Mouse (Mus musculus) c-Kit-negative CD71-positive TER-119-positive erythroid progenitor cells, embryonic 14.5 days (primary cell): Measurements from ENCODE around the gene Znrf3.

Source experiments
- DNase-seq: peaks from one replicate; pipeline ENCODE4 v3.0.0-alpha.2; 2013; ENCODE audit warnings: low read depth, low spot score

Znrf3 gene

GRCm38 (mm10) chr11:5442590-5443021 lies 2.0 kb downstream of the Znrf3 start:
- DNase-seq: no peak

- DNase-seq: no peak
Observed at GRCm38 (mm10) chr11:5437646-5438045, 7.0 kb downstream of the Znrf3 start.

GRCm38 (mm10) chr11:5436988-5437387 lies 7.7 kb downstream of the Znrf3 start:
- no peak for DNase-seq

DNA sequence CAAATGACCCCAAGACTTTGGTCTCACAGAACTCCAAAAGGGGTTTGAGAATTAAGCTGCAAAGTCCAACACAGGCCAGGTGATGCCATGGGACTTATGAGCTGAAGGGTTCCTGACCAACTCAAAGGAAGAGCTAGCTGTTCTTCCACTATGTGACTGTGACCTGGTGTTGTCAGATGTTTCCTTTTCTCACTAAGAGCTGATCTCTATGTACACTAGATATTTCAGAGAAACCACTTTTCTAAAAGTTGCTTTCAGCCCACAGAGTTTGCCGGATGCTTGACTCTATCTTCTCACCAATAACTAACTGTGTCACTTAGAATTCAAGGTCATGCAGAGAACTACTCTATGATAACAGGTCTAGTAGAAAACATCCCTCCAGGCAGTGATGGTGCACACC lies 9.2 kb downstream of the Znrf3 start:
- no peak for DNase-seq

DNA sequence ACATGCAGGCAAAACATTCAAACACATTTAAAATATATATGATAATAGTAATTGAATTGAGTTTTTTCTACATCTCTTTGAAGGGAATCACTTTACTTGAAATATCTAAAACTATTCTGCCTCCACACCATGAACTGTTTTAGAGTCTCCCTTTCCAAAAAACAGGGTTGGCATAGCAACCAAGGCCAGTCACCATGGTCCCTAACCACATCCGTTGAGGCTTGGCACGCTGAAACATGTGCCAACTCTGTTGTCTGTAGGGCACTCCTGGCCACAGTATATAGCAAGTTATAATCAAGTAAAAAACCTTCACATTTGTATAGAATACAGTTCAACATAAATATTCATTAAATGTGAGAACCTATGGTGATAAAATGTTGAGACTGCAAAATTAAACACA lies 12.3 kb downstream of the Znrf3 start:
- no peak for DNase-seq

DNA sequence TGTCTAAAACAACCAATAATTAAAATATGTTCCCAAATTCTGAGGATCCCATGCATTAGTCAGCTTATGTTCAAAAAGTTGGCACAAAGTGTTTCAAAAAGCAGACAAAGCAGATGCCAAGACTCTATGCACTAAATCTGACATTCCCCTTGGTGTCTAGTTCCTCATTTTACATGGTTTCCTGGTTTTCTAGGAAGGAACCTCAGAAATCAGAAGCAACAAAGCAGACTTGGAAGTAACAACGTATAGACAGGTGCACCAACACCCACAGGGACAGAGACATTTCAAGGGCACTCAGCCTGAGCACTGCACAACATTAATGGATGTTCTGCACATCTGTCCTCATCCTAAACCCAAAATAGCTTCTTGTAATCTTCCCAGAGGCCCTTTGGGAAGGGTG lies 13.8 kb downstream of the Znrf3 start:
- DNase-seq: no peak

DNA sequence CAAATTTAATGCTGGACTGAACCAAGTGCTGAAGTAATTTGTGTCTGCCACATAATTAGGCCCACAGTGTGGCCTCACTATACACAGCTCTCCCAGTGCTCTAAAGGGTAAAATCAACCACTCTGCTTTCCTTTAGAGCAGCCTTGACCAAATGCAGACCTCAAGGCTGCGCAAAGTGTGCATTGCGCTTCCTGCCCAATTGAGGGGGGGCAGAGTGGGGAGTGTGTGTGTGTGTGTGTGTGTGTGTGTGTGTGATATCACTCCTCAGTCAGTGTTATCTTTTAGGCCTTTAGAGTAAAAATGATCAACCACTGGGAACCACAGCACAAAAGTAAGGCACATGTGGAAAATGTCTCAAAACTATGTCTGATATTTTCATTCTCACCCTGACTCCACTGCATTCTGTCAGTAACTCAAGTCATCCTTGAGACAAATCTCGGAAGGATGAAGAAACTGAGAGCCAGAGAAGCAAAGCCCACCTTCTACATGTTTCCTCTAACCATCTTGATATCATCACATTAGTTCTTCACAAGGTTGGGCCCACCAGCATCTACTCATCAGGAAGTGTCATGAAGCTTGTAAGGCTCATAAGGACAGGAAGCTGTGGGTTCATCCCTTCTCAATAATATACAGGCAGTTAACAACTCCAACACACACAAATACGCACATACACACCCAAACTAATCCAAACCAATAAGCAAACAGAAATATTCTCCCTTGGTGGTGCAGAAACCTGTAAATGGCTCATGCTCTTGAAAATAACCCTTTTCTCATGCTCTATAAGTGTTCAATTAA lies 15.1 kb downstream of the Znrf3 start:
- no peak for DNase-seq

DNA sequence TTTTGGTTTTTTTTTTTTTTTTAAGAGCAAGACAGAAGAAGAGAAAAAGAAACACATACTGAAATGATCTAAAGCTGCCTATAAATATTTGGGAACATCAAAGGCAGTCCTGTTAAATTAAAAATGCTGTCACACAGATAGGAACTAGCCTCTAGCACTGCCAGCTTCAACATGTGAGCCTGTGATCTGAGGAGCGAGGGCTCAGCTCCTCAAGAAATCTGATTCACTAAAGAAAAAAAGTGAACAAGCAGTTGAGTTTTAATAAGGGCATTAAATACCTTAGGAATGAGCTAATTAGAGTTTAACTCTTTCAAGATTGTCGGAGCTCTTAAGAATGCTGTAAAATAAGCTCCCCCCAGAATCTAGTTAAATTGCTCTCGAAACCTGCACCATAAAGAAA lies 17.4 kb downstream of the Znrf3 start:
- no peak for DNase-seq

GRCm38 (mm10) chr11:5426317-5426716 lies 18.3 kb downstream of the Znrf3 start:
- DNase-seq: no peak

- DNase-seq: no peak
Observed at GRCm38 (mm10) chr11:5425106-5425505, 19.5 kb downstream of the Znrf3 start.

DNA sequence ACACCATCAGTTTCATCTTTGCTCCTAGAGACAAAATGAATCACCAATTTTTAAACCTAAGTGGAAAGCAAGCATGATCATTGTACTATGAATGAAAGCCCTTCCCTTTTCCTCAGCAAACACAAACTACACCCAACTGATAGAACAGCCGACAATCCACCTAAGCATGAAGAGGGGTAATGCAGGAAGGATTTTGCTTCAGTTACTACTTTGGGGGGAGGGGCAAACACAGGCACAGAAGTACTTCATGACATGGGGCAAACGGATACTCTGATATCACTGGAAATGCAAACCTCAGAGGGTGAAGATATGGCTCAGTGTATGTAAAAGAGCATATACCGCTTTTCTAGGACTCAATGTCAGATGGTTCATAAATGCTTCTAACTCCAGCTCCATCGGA lies 20.5 kb downstream of the Znrf3 start:
- no peak for DNase-seq

- DNase-seq: no peak
Observed at GRCm38 (mm10) chr11:5423000-5423399, 21.6 kb downstream of the Znrf3 start.

GRCm38 (mm10) chr11:5422252-5422636 lies 22.4 kb downstream of the Znrf3 start:
- no peak for DNase-seq

GRCm38 (mm10) chr11:5421506-5422251 lies 23.0 kb downstream of the Znrf3 start:
- no peak for DNase-seq

DNA sequence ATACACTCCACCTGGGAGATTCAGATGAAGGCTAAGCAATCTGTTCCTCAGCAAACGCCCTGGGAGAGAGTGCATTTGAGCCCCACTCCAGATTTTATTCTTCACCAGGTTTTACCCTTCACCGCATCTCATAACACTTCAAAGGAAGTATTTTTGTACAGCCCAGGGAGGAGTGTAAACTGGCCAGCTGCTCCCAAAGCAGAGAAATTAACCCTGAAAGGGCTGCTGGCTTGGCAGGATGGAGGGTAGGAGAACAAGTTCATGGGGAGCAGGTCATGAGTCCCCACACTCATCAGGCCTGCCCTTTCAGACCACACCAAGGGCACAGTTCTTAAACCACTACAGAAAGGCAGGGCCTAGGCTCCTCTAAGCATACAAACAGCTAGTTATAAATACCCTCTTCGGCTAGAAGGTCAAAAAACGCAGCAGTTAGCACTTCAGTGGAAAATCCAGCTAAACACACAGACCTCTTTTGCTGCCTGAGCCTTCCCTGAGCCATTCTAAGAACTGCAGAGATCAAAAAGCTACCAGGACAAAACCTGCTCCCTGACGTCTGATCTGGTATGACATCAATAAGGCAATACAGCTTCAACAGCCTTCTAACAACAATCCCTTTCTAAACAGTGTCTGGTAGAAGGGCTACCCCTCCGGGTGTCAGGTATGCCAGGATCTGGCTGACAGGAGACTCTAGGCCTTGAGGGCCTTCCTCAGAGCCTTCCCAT lies 28.9 kb downstream of the Znrf3 start:
- DNase-seq: no peak

- no peak for DNase-seq
Observed at GRCm38 (mm10) chr11:5414856-5415616, 29.6 kb downstream of the Znrf3 start.

DNA sequence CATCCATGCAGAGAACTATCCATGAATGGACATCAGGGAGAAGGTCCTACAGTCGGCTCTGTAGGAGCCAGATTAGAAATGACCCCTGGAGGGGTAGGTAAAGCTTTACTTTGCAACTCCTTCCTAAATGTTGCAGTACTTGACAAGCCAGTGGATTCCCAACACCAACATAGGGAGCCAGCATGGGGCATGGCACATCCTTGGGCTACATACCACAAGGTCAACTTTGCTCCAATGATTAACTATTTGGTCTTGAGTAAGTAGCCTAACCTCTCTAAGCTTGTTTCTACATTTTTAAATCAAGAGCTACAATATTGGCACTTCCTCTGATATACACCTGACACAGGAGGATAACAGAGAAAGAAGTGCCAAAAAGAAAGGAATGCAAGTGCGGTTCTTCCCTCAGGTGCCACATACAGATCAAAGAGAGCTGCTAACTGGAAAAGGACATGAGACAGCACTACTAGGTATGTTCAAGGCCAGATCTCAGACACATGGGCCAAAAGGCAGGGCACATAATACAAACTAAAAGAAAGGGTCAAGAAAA lies 31.9 kb downstream of the Znrf3 start:
- DNase-seq: no peak

DNA sequence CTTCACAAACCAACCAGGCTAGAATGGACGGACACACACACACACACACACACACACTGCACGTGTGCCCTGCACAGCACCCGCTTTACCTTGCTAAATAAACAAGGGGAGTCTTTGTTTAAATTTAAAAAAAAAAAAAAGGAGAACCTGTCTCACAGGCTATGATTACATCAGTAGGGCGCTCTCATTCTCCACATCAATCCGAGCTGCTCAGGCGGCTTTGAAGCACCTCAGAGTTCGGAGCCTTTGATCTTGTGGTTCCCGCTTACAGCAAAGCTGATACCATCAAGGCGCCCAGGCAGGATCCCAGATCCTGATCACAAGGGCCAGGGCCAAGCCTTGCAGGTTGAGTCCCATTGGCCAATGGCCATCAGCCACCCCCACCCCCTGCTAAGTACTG lies 33.1 kb downstream of the Znrf3 start:
- DNase-seq: no peak

GRCm38 (mm10) chr11:5404180-5404579 lies 40.5 kb downstream of the Znrf3 start:
- DNase-seq: no peak

DNA sequence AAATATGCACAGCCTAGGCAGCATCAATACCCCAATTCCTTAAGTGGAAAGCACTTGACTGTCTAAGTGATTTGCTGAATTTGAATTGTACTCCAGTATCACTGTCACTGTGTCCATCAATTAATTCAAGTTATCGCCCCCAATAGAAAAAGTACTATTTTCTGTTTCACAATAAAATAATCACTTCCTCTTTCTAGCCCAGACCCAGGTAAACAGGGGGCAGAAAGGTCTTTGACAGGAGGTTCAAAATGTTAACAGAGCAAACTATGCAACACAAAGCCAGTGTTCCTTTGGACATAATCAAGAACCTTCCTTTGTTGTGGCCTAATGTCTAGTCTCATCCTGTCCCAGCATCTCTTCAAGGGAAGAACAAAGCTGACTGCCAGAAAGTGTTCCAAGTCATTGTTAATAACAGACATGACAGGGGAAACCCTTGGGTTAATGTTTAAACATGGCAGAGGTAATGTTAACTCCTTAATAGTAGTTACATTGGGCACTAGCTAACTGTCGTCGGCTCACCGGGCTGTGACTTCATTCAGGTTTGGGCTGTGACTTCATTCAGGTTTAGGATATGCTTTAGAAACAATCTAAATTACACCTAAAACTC lies 42.4 kb downstream of the Znrf3 start:
- no peak for DNase-seq
